Mouse (Mus musculus) CD8-positive naive resting alpha-beta T cell, adult 2 months (primary cell): Measurements from ENCODE around the gene Tedc2.

ENCODE experiments used
- DNase-seq, 2 experiments: peaks; one replicate each; pipeline ENCODE4 v3.0.0; 2022; ENCODE audit warnings: low read depth in 2 of 2, low spot score in 2 of 2

The Tedc2 gene

GRCm38 (mm10) chr17:24220435-24221411 lies at the start of gene Tedc2:
Gene Tedc2, minus strand, starts transcription at chr17:24220851.
- peak; percentile 79 to 84 for DNase-seq

- no peak for DNase-seq
Measured at GRCm38 (mm10) chr17:24267133-24267532, 46.5 kb upstream of the Tedc2 start.

- no peak for DNase-seq
Measured at GRCm38 (mm10) chr17:24264766-24265165, 44.1 kb upstream of the Tedc2 start.

GRCm38 (mm10) chr17:24260516-24260915 lies 39.9 kb upstream of the Tedc2 start:
- no peak for DNase-seq

- DNase-seq: no peak
Measured at GRCm38 (mm10) chr17:24259702-24260101, 39.1 kb upstream of the Tedc2 start.

GRCm38 (mm10) chr17:24258981-24259380 lies 38.3 kb upstream of the Tedc2 start:
- DNase-seq: no peak

DNA sequence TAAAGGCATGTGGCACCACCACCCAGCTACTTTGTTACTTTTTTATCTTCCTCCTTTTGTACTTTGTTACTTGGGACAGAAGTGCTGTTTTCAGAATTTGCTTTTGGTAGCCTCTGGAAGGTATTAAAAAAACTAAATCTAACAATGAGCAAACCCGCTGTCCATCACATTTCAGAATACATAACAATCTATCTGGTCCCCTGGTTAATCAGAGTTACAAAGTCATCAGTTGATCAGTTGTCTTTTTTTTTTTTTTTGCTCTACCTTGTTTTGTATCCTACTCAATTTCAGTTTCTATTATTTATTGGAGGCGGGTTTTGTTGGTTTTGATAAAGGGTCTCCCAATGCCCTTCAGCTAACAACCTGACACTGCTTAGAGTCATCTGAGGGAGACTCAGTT lies 31.7 kb upstream of the Tedc2 start:
- no peak for DNase-seq

DNA sequence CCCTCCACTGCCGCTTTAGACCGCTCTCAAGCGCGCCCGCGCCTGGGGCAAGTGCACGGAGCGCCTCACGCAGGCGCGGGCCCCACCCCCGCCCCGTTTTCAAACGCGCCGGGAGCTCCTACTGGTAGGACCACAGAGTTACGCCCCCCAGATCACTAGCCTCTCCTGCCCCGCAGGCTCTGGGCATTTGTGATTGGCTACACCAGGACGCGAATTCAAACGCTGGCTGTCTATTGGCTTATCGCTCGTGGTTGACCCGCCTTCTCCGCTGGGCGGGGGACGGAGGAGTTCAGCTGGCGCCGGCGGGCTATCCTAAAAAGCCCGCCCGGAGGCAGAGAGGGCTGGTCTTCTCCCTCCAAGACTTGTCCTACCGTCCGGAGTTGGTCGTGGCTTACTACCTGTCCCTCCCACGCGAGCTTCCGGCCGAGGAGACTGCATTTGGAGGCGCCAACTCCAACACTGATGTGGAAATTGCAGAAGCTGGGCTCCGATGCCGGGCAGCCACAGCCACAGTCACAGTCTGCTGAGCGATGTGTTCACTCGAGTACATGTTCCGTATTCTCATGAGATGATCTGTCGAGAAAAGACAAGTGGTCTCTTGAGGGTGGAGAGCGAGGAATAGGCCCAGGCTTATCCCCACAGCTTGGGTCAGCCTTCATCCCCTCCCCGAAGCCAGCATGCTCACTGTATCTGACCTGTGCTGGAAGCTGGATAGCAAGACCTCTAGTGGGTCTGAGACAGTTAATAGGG lies 30.8 kb upstream of the Tedc2 start, which contains the start of gene Ccnf:
TSS of gene Ccnf (minus strand) at position 165 of the 750 bp plus-strand sequence.
- peak; percentile 95 for DNase-seq

DNA sequence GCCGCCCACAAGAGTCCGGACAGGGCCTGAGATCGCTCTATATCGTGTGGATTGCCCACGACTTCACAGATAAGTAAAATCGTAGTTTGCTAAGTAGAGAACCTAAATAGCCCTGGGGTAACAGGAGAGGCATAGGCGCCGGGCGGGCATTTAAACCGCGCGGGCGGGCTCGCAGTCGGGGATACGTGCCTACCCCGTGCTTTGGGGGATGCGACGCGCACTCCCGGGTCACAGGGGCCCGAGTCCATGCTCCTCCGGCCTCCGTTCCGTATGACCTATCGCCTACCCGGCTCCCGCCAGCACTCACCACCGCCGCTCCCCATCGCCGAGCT lies 30.3 kb upstream of the Tedc2 start:
- no peak for DNase-seq

DNA sequence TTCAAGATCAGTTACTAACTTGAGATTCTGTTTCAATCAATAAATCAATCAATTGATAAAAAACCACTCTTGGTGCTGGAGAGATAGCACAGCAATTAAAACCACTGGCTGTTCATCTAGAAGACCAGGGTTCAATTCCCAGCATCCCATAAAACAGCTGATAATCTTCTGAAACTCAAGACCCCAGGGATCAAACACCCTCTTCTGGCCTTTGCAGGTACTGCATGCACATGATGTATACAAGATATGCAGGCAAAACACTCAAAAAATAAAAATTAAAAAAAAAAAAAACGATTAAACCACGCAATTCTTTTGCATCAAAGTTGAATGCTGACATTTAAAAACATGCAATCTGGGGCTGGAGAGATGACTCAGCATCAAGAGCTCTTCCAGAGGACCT lies 28.0 kb upstream of the Tedc2 start:
- peak in 1 of 2 experiments; percentile 13 for DNase-seq

DNA sequence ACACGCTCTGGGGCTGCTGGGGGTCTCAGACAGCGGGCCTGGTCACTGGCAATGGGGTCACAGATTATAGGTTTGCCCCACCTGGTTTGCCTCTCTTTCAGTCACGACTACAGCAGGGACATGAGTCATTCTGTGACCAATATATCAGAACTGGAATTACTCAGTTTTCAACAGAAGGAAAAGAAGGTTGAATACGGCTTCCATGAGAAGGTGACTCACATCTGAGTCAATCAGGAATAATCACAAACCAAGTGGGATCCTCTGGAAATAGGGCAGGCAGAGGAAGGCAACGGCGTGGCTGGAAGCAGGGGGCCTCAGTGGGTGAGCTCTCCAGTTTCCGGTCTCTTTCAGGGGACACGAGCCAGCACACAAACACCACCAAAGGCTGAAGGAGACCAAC lies 23.4 kb upstream of the Tedc2 start:
- DNase-seq: no peak

GRCm38 (mm10) chr17:24243311-24243969 lies 22.8 kb upstream of the Tedc2 start:
- peak; percentile 57 to 68 for DNase-seq

DNA sequence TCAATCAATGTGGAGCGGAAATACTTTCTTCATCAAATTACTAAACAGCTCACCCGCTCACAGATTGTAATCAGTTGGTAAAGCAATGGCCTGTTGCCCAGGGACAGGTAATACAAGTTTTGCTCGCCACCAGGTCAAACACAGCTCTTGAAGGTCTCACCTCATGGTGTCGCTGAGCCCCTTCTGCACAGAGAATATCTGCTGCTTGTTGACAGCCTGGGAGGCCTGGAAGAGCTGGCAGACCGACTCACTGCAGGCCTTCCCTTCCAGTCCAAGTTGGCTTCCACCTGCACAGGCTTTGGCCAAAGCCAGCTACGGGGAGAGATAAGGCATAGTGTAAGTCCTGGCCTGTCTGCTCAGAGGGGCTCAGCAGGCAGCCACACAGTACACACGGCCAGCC lies 16.3 kb upstream of the Tedc2 start:
- no peak for DNase-seq

- DNase-seq: no peak
Measured at GRCm38 (mm10) chr17:24236479-24236878, 15.8 kb upstream of the Tedc2 start.

- no peak for DNase-seq
Measured at GRCm38 (mm10) chr17:24227941-24228340, 7.3 kb upstream of the Tedc2 start.

GRCm38 (mm10) chr17:24226721-24227120 lies 6.1 kb upstream of the Tedc2 start:
- no peak for DNase-seq

- no peak for DNase-seq
Measured at GRCm38 (mm10) chr17:24225851-24226250, 5.2 kb upstream of the Tedc2 start.

DNA sequence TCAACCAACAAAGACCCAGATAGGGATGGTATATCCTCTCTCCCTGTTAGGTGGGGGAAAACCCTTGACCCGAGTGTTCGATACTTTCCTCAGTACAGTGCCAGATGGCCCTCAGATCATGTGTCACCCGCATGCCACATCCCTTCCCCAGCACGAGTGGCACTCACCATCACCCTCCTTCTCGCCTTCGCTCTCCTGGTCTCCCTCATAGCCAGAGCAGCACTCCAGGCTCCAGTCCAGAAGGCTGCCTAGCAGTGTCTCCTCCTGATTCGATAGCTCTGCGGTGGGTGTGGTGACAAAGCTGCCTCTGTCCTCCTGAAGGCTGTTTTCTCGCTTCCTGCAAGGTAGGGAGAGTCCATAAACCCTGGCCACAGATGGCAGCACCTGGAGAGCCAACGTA lies 4.1 kb upstream of the Tedc2 start:
- no peak for DNase-seq

DNA sequence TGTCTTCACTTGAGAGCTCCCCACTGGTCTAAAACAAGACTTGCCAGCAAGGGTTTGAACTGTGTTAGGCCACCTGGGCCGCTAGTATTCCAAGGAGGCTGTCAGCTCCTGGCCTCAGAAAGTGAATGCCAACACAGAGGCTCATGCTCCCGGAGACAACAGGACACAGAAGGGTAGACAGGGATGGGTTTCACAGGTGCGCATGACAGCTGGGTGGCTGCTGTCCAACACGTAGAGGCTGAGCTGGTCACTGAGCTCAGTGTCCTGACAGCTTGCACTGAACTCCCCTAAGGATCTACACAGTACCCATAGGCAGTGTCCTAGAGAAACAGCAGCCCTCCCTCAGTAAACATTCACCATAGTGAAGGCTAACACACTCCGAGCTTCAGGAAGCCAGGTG lies 2.9 kb upstream of the Tedc2 start:
- no peak for DNase-seq

DNA sequence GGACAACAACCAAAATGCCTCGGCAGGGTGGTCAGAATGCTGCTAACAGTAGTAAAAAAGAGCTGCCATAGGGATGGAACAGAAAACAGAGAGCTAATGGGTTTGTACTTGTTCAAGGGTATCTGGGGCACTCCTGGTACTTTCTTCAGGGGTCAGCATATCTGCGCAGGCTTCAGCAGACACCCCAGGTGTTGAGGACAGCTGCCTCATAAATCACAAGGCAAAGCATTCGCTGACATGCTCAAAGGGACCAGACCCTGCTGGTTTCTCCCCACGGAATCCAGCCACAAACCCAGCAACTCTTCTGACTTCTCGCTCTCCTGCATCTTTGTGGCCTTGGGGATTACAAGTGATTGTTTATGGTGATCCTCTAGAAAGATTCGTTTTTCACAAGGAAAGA lies 2.0 kb upstream of the Tedc2 start:
- no peak for DNase-seq

DNA sequence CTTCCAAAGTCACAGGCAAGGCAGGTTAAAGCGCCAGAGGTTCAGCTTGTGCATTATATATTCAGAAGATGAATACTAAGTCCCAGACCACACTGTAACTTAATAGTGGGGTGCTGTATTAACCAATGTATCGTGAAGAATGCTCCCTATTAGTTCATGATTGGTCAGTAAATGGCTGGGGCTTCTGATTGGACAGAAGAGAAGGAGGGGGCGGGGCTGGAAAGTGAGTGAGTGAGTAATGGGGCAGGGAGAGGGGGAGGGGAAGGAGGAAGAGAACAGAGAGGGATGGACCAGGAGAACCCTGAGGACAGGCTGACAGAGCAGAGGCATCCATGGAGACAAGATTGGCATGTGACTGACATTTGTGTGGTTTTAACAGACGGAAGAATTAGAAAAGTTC lies 3.8 kb downstream of the Tedc2 start:
- no peak for DNase-seq

GRCm38 (mm10) chr17:24213186-24213585 lies 7.5 kb downstream of the Tedc2 start:
- DNase-seq: no peak
